ENCODE assay signal across 16 mouse cellular contexts in the genomic region with DNA sequence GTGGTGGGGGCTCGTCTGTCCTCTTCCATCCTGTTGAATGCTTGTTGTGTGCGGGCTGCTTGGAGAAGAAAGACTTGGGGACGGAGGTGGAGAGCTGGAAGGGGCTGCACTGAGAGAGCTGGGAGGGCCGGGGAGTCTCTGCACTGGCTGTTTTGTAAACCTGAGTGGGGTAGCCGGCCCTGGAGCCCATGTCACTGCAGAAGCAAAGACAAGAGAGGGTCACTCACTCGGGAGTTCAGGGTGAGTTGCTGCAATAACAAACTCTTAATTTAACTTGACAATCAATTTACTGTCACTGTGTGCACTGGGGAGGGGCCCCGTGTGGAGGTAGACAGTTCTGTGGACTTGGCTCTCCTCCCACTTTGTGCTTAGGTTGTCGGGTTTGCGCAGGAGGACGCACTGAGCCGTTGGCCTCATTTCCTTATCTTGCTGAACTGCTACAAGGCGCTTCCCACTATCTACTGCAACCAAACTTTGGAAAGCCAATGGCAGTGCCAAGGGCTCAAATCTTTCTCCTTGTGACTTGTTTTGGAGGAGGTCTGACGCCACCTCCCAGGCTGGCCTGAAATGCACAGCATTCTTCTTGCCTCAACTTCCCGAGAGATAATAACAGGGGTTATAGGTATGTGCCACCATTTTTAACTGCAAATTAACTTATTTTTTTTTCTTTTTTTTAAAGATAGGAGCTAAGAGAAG. TPM values are rescaled to one million over a fixed set of nuclear protein-coding genes. Genes with fewer than 3 reads are reported as not detected.
DNase-seq lines count a peak whose midpoint lies in the region; ATAC-seq lines count a peak whose summit lies in the region.
"Had no signal": no experiment of that assay in that cellular context is flagged by ENCODE, and none has a peak within 500 bp of the region (broad histone marks: within the 10 kb centered on the region; RNA-seq: fewer than 3 reads in every experiment).

No protein-coding gene starts in this region.

- no peaks in the 10 kb centered on the region for H3K9me3 ChIP-seq in kidney, embryonic 16.5 days (ENCODE audit: low read length)
- no peaks in the 10 kb centered on the region for H3K9me3 ChIP-seq in intestine, embryonic 15.5 days
- H3K9me3 ChIP-seq: heart, embryonic 15.5 days; limb, embryonic 15.5 days; midbrain, embryonic 12.5 days; neural tube, embryonic 13.5 days had no signal

- H3K4me1 ChIP-seq in kidney, embryonic 16.5 days (ENCODE audit: insufficient read depth, low read length), result peaks cover 5% of the 10 kb centered on the region; the same call in 1 of the 2 replicates
- 0 out of 2 replicates have a peak, but pooled peaks cover 3% of the 10 kb centered on the region for H3K4me1 ChIP-seq in intestine, embryonic 15.5 days (replicated peaks)

- H3K36me3 ChIP-seq in kidney, embryonic 16.5 days (ENCODE audit: insufficient read depth, low read length), result peaks cover 7% of the 10 kb centered on the region; the same call in 1 of the 2 replicates
- H3K36me3 ChIP-seq in intestine, embryonic 15.5 days, result no peaks in the 10 kb centered on the region; the same call in none of the 2 replicates
- H3K36me3 ChIP-seq: heart, embryonic 15.5 days; midbrain, embryonic 12.5 days had no signal

- H3K27ac ChIP-seq in kidney, embryonic 16.5 days (ENCODE audit: low read length), result no peak overlapping the region
- peak overlapping the region; percentile 13; the same call in 1 of the 2 replicates for H3K27ac ChIP-seq in intestine, embryonic 15.5 days
- H3K27ac ChIP-seq: heart, embryonic 15.5 days; limb, embryonic 15.5 days; midbrain, embryonic 12.5 days; neural tube, embryonic 13.5 days had no signal

- ATAC-seq in kidney, embryonic 16.5 days (ENCODE audit: low FRiP score, low TSS enrichment), result peak; percentile 55; the same call in 1 of the 2 replicates
- ATAC-seq in intestine, embryonic 15.5 days, result peak; percentile 38; the same call in 1 of the 2 replicates
- ATAC-seq in megakaryocyte progenitor cell, adult 5-6 weeks (replicated peaks; ENCODE audit: poor library complexity), result peak; percentile 79
- ATAC-seq: Patski had no signal

- H3K4me2 ChIP-seq in kidney, embryonic 16.5 days (replicated peaks; ENCODE audit: low read depth, low read length), result no peak overlapping the region
- no peak overlapping the region for H3K4me2 ChIP-seq in intestine, embryonic 15.5 days (replicated peaks)
- H3K4me2 ChIP-seq: heart, embryonic 15.5 days; limb, embryonic 15.5 days; midbrain, embryonic 12.5 days; neural tube, embryonic 13.5 days had no signal

- no peak for DNase-seq in kidney, adult 9 months
- peak; percentile 49 for DNase-seq in adrenal gland, postnatal 14 days
- no peak for DNase-seq in frontal cortex, adult 2 months (ENCODE audit: extremely low spot score in 1 of 2, low spot score in 1 of 2)
- no peak for DNase-seq in embryo, embryonic 9.5 days (ENCODE audit: extremely low spot score)
- no peak for DNase-seq in left cerebral cortex, postnatal 10 days (ENCODE audit: extremely low spot score in 1 of 2, low spot score in 2 of 2)
- DNase-seq: gastrocnemius, postnatal 14 days; right cerebral cortex, postnatal 14 days; thymus, adult 2 months had no signal

- intact Hi-C loops in left cerebral cortex, postnatal 10 days (cut with DNase I), result no loop called here

- no peak overlapping the region for H3K9ac ChIP-seq in kidney, embryonic 16.5 days (replicated peaks; ENCODE audit: low read length)
- no peak overlapping the region for H3K9ac ChIP-seq in intestine, embryonic 15.5 days
- H3K9ac ChIP-seq: heart, embryonic 15.5 days; limb, embryonic 15.5 days; midbrain, embryonic 12.5 days; neural tube, embryonic 13.5 days had no signal

- peaks cover 15% of the 10 kb centered on the region; the same call in 1 of the 2 replicates for H3K27me3 ChIP-seq in kidney, embryonic 16.5 days (ENCODE audit: insufficient read depth, low read length)
- H3K27me3 ChIP-seq in intestine, embryonic 15.5 days (replicated peaks), result no peaks in the 10 kb centered on the region
- H3K27me3 ChIP-seq: heart, embryonic 15.5 days; limb, embryonic 15.5 days; midbrain, embryonic 12.5 days; neural tube, embryonic 13.5 days; Patski had no signal

- 25% methylated on average over 14 of the region's 14 CpGs for WGBS in kidney, embryonic 16.5 days
- WGBS in intestine, embryonic 15.5 days, result 52% methylated on average over 14 of the region's 14 CpGs

- H3K4me3 ChIP-seq in kidney, embryonic 16.5 days (ENCODE audit: low read length), result no peak overlapping the region
- no peak overlapping the region for H3K4me3 ChIP-seq in intestine, embryonic 15.5 days (replicated peaks)
- H3K4me3 ChIP-seq: heart, embryonic 15.5 days; limb, embryonic 15.5 days; midbrain, embryonic 12.5 days; neural tube, embryonic 13.5 days had no signal

RNA-seq across cellular contexts. Expression of a gene that starts 35.4 kb away (rescaled TPM):
- 3.0 and 3.5 TPM in 2 replicates for polyA plus RNA-seq in kidney, embryonic 16.5 days (2015; fragmentation: Nextera tagmentation; extraction: Ambion mirVana)
- total RNA-seq in adrenal gland, postnatal 14 days (2021), result 1.8 and 2.4 TPM in 2 replicates
- 6.7 and 6.8 TPM in 2 replicates for polyA plus RNA-seq in intestine, embryonic 15.5 days (2015; fragmentation: Nextera tagmentation; extraction: Ambion mirVana)
- 0.05 and 0.73 TPM in 2 replicates for total RNA-seq in megakaryocyte progenitor cell, adult 5-6 weeks (2015)
- 0.10 TPM in 1 of 2 replicates, not detected in the other for total RNA-seq in megakaryocyte progenitor cell, adult 5-6 weeks (2017)
- 90.5 and 91.9 TPM in 2 replicates for polyA plus RNA-seq in frontal cortex, adult 2 months (2012; rRNA removed)
- 100 to 1,000 TPM; 127 to 141 TPM for total RNA-seq in left cerebral cortex, postnatal 10 days (2021)

RNA-seq across cellular contexts. Expression of a gene that starts 50.0 kb away (rescaled TPM):
- polyA plus RNA-seq in kidney, embryonic 16.5 days (2015; fragmentation: Nextera tagmentation; extraction: Ambion mirVana), result 19.6 and 25.1 TPM in 2 replicates
- 10.9 and 12.4 TPM in 2 replicates for total RNA-seq in adrenal gland, postnatal 14 days (2021)
- polyA plus RNA-seq in intestine, embryonic 15.5 days (2015; fragmentation: Nextera tagmentation; extraction: Ambion mirVana), result 44.3 and 50.7 TPM in 2 replicates
- not detected in 2 replicates for total RNA-seq in megakaryocyte progenitor cell, adult 5-6 weeks (2015)
- 1.1 TPM in 1 of 2 replicates, not detected in the other for total RNA-seq in megakaryocyte progenitor cell, adult 5-6 weeks (2017)
- polyA plus RNA-seq in frontal cortex, adult 2 months (2012; rRNA removed), result 22.1 and 26.9 TPM in 2 replicates
- 1 to 10 TPM; 2.4 to 3.3 TPM for total RNA-seq in left cerebral cortex, postnatal 10 days (2021)

RNA-seq across cellular contexts. Expression of a gene that starts 57.4 kb away (rescaled TPM):
- 270 and 295 TPM in 2 replicates for polyA plus RNA-seq in kidney, embryonic 16.5 days (2015; fragmentation: Nextera tagmentation; extraction: Ambion mirVana)
- 29.0 and 31.5 TPM in 2 replicates for total RNA-seq in adrenal gland, postnatal 14 days (2021)
- 633 and 716 TPM in 2 replicates for polyA plus RNA-seq in intestine, embryonic 15.5 days (2015; fragmentation: Nextera tagmentation; extraction: Ambion mirVana)
- 60.8 and 62.8 TPM in 2 replicates for total RNA-seq in megakaryocyte progenitor cell, adult 5-6 weeks (2015)
- total RNA-seq in megakaryocyte progenitor cell, adult 5-6 weeks (2017), result 21.2 and 34.1 TPM in 2 replicates
- 20.3 and 21.4 TPM in 2 replicates for polyA plus RNA-seq in frontal cortex, adult 2 months (2012; rRNA removed)
- 10 to 100 TPM; 20.5 to 21.3 TPM for total RNA-seq in left cerebral cortex, postnatal 10 days (2021)

Comparison
In these comparisons a context has a peak if more than half of its experiments do, and no peak if none do; other contexts are left out.
1. RNA of a gene that starts 35.4 kb away (total RNA-seq): 127 to 141 TPM in left cerebral cortex, postnatal 10 days; 1.8 to 2.4 TPM in adrenal gland, postnatal 14 days and 0.05 to 0.73 TPM in megakaryocyte progenitor cell, adult 5-6 weeks; every median in the first group is over 10 times any median in the second.
2. Peak in every context shown above with its lines, with median percentiles within 50 percentile points of each other: ATAC-seq.